Comparison of ENCODE assay signal across 18 mouse cellular contexts in genomic region chr17:26005731-26006450, GRCm38 (mm10). TPM values are rescaled to one million over a fixed set of nuclear protein-coding genes. Genes with fewer than 3 reads are reported as not detected.
DNase-seq lines count a peak whose midpoint lies in the region; ATAC-seq lines count a peak whose summit lies in the region.
"Had no signal": no experiment of that assay in that cellular context is flagged by ENCODE, and none has a peak within 500 bp of the region (broad histone marks: within the 10 kb centered on the region; RNA-seq: fewer than 3 reads in every experiment).

No protein-coding gene starts in this region.

- ATAC-seq in embryonic facial prominence, embryonic 14.5 days (ENCODE audit: low read depth) = no peak
- ATAC-seq in kidney, embryonic 15.5 days (replicated peaks; ENCODE audit: low FRiP score) = no peak
- ATAC-seq in megakaryocyte, adult 5-6 weeks (ENCODE audit: poor library complexity, severe bottlenecking) = no peak
- ATAC-seq: forebrain, embryonic 14.5 days had no signal

- no peak for DNase-seq in embryonic facial prominence, embryonic 14.5 days (ENCODE audit: low spot score)
- DNase-seq in embryonic facial prominence, embryonic 10.5 days (ENCODE audit: low spot score) = no peak
- no peak for DNase-seq in kidney, postnatal 4 days
- DNase-seq in ovary, postnatal 36 days (ENCODE audit: low spot score) = no peak
- DNase-seq in cerebellum, postnatal 14 days = no peak
- DNase-seq: cerebellum, adult 18-20 months; midbrain, embryonic 14.5 days; right cerebral cortex, adult 18-20 months; thymus, postnatal 25 days had no signal

- H3K4me3 ChIP-seq in embryonic facial prominence, embryonic 14.5 days (ENCODE audit: low read depth, low read length) = no peak overlapping the region
- H3K4me3 ChIP-seq in embryonic facial prominence, embryonic 10.5 days = no peak overlapping the region
- no peak overlapping the region for H3K4me3 ChIP-seq in kidney, embryonic 15.5 days (replicated peaks)
- peak overlapping the region; percentile 71 for H3K4me3 ChIP-seq in megakaryocyte, embryonic 14.5 days (replicated peaks)
- H3K4me3 ChIP-seq: limb, embryonic 15.5 days had no signal

- H3K36me3 ChIP-seq in embryonic facial prominence, embryonic 14.5 days (ENCODE audit: control insufficient read depth, insufficient read depth, low read length) = peaks cover 63% of the 10 kb centered on the region
- H3K36me3 ChIP-seq in embryonic facial prominence, embryonic 10.5 days (replicated peaks) = peaks cover 96% of the 10 kb centered on the region
- peaks cover 57% of the 10 kb centered on the region for H3K36me3 ChIP-seq in kidney, embryonic 15.5 days
- H3K36me3 ChIP-seq in megakaryocyte, embryonic 14.5 days (replicated peaks; ENCODE audit: low read length) = peaks cover 3% of the 10 kb centered on the region

- no peaks in the 10 kb centered on the region for H3K27me3 ChIP-seq in embryonic facial prominence, embryonic 14.5 days (replicated peaks; ENCODE audit: control insufficient read depth, insufficient read depth, low read length)
- no peaks in the 10 kb centered on the region for H3K27me3 ChIP-seq in embryonic facial prominence, embryonic 10.5 days (replicated peaks; ENCODE audit: low read depth, poor library complexity, severe bottlenecking)
- no peaks in the 10 kb centered on the region for H3K27me3 ChIP-seq in kidney, embryonic 15.5 days
- H3K27me3 ChIP-seq in megakaryocyte, embryonic 14.5 days (replicated peaks) = peaks cover 86% of the 10 kb centered on the region
- H3K27me3 ChIP-seq: limb, embryonic 15.5 days had no signal

- no peaks in the 10 kb centered on the region for H3K9me3 ChIP-seq in embryonic facial prominence, embryonic 14.5 days (ENCODE audit: control insufficient read depth, low read length)
- no peaks in the 10 kb centered on the region for H3K9me3 ChIP-seq in embryonic facial prominence, embryonic 10.5 days
- H3K9me3 ChIP-seq in kidney, embryonic 15.5 days (replicated peaks) = no peaks in the 10 kb centered on the region
- H3K9me3 ChIP-seq in megakaryocyte, embryonic 14.5 days = peaks cover 6% of the 10 kb centered on the region
- H3K9me3 ChIP-seq: limb, embryonic 15.5 days had no signal

- 67% methylated on average over 10 of the region's 10 CpGs for WGBS in embryonic facial prominence, embryonic 14.5 days
- 78% methylated on average over 10 of the region's 10 CpGs for WGBS in embryonic facial prominence, embryonic 10.5 days
- 66% methylated on average over 10 of the region's 10 CpGs for WGBS in kidney, embryonic 15.5 days

- H3K27ac ChIP-seq in embryonic facial prominence, embryonic 14.5 days (replicated peaks; ENCODE audit: low read depth, low read length) = no peak overlapping the region; the same call in 1 of the 2 replicates
- H3K27ac ChIP-seq in embryonic facial prominence, embryonic 10.5 days (replicated peaks) = no peak overlapping the region
- peak overlapping the region; percentile 28; the same call in 1 of the 2 replicates for H3K27ac ChIP-seq in kidney, embryonic 15.5 days
- H3K27ac ChIP-seq: limb, embryonic 15.5 days; macrophage; stomach, postnatal 0 days had no signal

- H3K4me1 ChIP-seq in embryonic facial prominence, embryonic 14.5 days (ENCODE audit: control insufficient read depth, insufficient read depth, low read length) = no peaks in the 10 kb centered on the region
- H3K4me1 ChIP-seq in embryonic facial prominence, embryonic 10.5 days = peaks cover 6% of the 10 kb centered on the region
- peaks cover 3% of the 10 kb centered on the region; the same call in 1 of the 2 replicates for H3K4me1 ChIP-seq in kidney, embryonic 15.5 days
- H3K4me1 ChIP-seq in megakaryocyte, embryonic 14.5 days = peaks cover 68% of the 10 kb centered on the region
- H3K4me1 ChIP-seq: limb, embryonic 15.5 days had no signal

- H3K9ac ChIP-seq in embryonic facial prominence, embryonic 14.5 days (ENCODE audit: low read depth, low read length) = peak overlapping the region; percentile 30; the same call in 1 of the 2 replicates
- H3K9ac ChIP-seq in kidney, embryonic 15.5 days = no peak overlapping the region
- H3K9ac ChIP-seq: limb, embryonic 15.5 days had no signal

- no peak overlapping the region for H3K4me2 ChIP-seq in embryonic facial prominence, embryonic 14.5 days (ENCODE audit: low read depth, low read length)
- H3K4me2 ChIP-seq in kidney, embryonic 15.5 days = no peak overlapping the region
- H3K4me2 ChIP-seq: limb, embryonic 15.5 days had no signal

RNA-seq across cellular contexts. Expression of gene Capn15, which starts 20.3 kb away (rescaled TPM):
- 25.2 and 25.8 TPM in 2 replicates for polyA plus RNA-seq in embryonic facial prominence, embryonic 14.5 days (2014; fragmentation: Nextera tagmentation; extraction: Ambion mirVana)
- 34.3 and 40.1 TPM in 2 replicates for polyA plus RNA-seq in embryonic facial prominence, embryonic 10.5 days (2016; fragmentation: Nextera tagmentation; extraction: Ambion mirVana)
- 22.7 and 31.6 TPM in 2 replicates for polyA plus RNA-seq in kidney, embryonic 15.5 days (2015; fragmentation: Nextera tagmentation; extraction: Ambion mirVana)
- polyA plus RNA-seq in megakaryocyte, embryonic 14.5 days (2012; ENCODE audit: insufficient read depth, low replicate concordance) = 12.2 and 39.3 TPM in 2 replicates
- total RNA-seq in megakaryocyte, adult 5-6 weeks (2015) = 9.1 and 10.4 TPM in 2 replicates
- total RNA-seq in megakaryocyte, adult 5-6 weeks (2017) = 3.5 and 3.7 TPM in 2 replicates

RNA-seq across cellular contexts. Expression of gene A930017K11Rik, which starts 53.5 kb away (rescaled TPM):
- 0.16 TPM in 1 of 2 replicates, not detected in the other for polyA plus RNA-seq in embryonic facial prominence, embryonic 14.5 days (2014; fragmentation: Nextera tagmentation; extraction: Ambion mirVana)
- 0.35 and 0.36 TPM in 2 replicates for polyA plus RNA-seq in embryonic facial prominence, embryonic 10.5 days (2016; fragmentation: Nextera tagmentation; extraction: Ambion mirVana)
- 5.4 and 5.7 TPM in 2 replicates for polyA plus RNA-seq in kidney, embryonic 15.5 days (2015; fragmentation: Nextera tagmentation; extraction: Ambion mirVana)
- polyA plus RNA-seq in megakaryocyte, embryonic 14.5 days (2012; ENCODE audit: insufficient read depth, low replicate concordance) = not detected in 2 replicates
- total RNA-seq in megakaryocyte, adult 5-6 weeks (2015) = not detected in 2 replicates
- not detected in 2 replicates for total RNA-seq in megakaryocyte, adult 5-6 weeks (2017)
- total RNA-seq: layer of hippocampus, postnatal 10 days; left cerebral cortex, postnatal 10 days had no signal
- polyA plus RNA-seq: macrophage; stomach, postnatal 0 days had no signal
